Mouse (Mus musculus) midbrain, embryonic 13.5 days (tissue): ENCODE results near the gene Kdm5c. TPM values are rescaled to one million over a fixed set of nuclear protein-coding genes. Genes with fewer than 3 reads are reported as not detected.
"Not testable (repeated sequence)": the region's sequence is repeated elsewhere in the genome, so short reads cannot be mapped to it uniquely, and the experiment has no call there.

Source experiments
- ATAC-seq: fragments of 200-750 bp; cut with Nextera tagmentation; 2 replicates; pipeline ENCODE4 v1.8.0; 2017; ENCODE audit warnings: mild to moderate bottlenecking, moderate TSS enrichment, moderate library complexity
- H3K27ac ChIP-seq: fragments of 300-500 bp; sonication (generic); 2 replicates; pipeline ENCODE4 v1.5.1; 2015; ENCODE audit warnings: inconsistent platforms, mild to moderate bottlenecking, moderate library complexity
- H3K27me3 ChIP-seq: fragments of 300-500 bp; sonication (generic); 2 replicates; pipeline ENCODE4 v1.6.1; 2015; ENCODE audit warnings: mild to moderate bottlenecking, inconsistent platforms
- H3K36me3 ChIP-seq: fragments of 300-500 bp; sonication (generic); 2 replicates; pipeline ENCODE4 v1.6.1; 2015; ENCODE audit warnings: mild to moderate bottlenecking, inconsistent platforms
- H3K4me1 ChIP-seq: fragments of 300-500 bp; sonication (generic); replicated peaks from 2 replicates; pipeline ENCODE4 v1.6.1; 2015; ENCODE audit warnings: inconsistent platforms
- H3K4me2 ChIP-seq: fragments of 300-500 bp; sonication (generic); replicated peaks from 2 replicates; pipeline ENCODE4 v1.6.1; 2015; ENCODE audit warnings: moderate library complexity, mild to moderate bottlenecking, inconsistent platforms
- H3K4me3 ChIP-seq: fragments of 300-500 bp; sonication (generic); replicated peaks from 2 replicates; pipeline ENCODE4 v1.5.1; 2015; ENCODE audit warnings: mild to moderate bottlenecking, inconsistent platforms
- H3K9ac ChIP-seq: fragments of 300-500 bp; sonication (generic); replicated peaks from 2 replicates; pipeline ENCODE4 v1.6.1; 2015; ENCODE audit warnings: mild to moderate bottlenecking, inconsistent platforms
- H3K9me3 ChIP-seq: fragments of 300-500 bp; sonication (generic); 2 replicates; pipeline ENCODE4 v1.6.1; 2016; ENCODE audit warnings: mild to moderate bottlenecking, inconsistent platforms
- WGBS: fragments of 180-500 bp; shearing (Covaris S2); methylation state at CpG from one replicate; pipeline ENCODE4 v1.1.7; 2015; 5-methylcytosine and 5-hydroxymethylcytosine counted together
- polyA plus RNA-seq: library from polyadenylated mRNA; unstranded; fragments of >200 nt; fragmentation: Nextera tagmentation; extraction: Ambion mirVana; gene quantifications from 2 replicates; pipeline ENCODE4 v1.2.1, GENCODE M21; 2015

The Kdm5c gene
- polyA plus RNA-seq, 1 experiment from 2014 or later: 45.6 TPM

GRCm38 (mm10) chrX:152222226-152222625 is 10.6 kb upstream of the Kdm5c start:
- ATAC-seq: no peak
- H3K36me3 ChIP-seq: no peaks in the 10 kb centered on the region
- H3K27me3 ChIP-seq: peaks cover 96% of the 10 kb centered on the region
- H3K4me2 ChIP-seq: no peak overlapping the region
- no peak overlapping the region for H3K27ac ChIP-seq
- no peaks in the 10 kb centered on the region for H3K4me1 ChIP-seq
- WGBS: 59% methylated on average over 9 of the region's 9 CpGs
- H3K4me3 ChIP-seq: no peak overlapping the region
- no peak overlapping the region for H3K9ac ChIP-seq
- no peaks in the 10 kb centered on the region for H3K9me3 ChIP-seq

- ATAC-seq: peak; percentile 40; the same call in 1 of the 2 replicates
- 88% methylated on average over 6 of the region's 6 CpGs for WGBS
- Histone ChIP-seq H3K9me3 (no peaks in the 10 kb centered on the region), H3K27me3 (peaks cover 95% of the 10 kb centered on the region), H3K4me3 (no peak overlapping the region), H3K27ac (no peak overlapping the region), H3K36me3 (no peaks in the 10 kb centered on the region), H3K4me2 (no peak overlapping the region), H3K9ac (no peak overlapping the region), H3K4me1 (no peaks in the 10 kb centered on the region)
These were observed 9.5 kb upstream of the Kdm5c start for GRCm38 (mm10) chrX:152223313-152223712.

DNA sequence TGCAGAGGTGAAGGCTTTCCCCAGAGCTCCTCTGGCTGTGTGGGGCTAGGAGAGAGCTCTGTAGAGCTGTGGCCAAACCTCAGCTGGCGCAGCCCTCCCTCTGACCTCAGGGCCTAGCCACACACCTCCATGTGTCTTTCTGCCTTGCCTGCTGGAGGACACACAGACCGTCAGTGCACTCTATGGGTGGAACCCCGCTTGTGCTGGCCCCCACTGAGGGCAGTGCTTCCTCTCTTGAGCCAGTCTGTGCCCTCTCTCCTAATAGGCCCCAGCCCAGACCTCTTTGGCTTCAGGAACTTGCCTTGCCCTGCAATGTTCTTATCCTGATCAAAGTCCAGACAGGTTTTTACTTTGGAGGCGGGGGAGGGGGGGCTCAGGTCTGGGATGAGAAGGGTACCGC is 8.5 kb upstream of the Kdm5c start:
- H3K27me3 ChIP-seq: peaks cover 94% of the 10 kb centered on the region
- no peaks in the 10 kb centered on the region for H3K9me3 ChIP-seq
- no peak overlapping the region for H3K27ac ChIP-seq
- H3K4me1 ChIP-seq: no peaks in the 10 kb centered on the region
- no peak overlapping the region for H3K9ac ChIP-seq
- 62% methylated on average over 5 of the region's 5 CpGs for WGBS
- no peaks in the 10 kb centered on the region for H3K36me3 ChIP-seq
- H3K4me3 ChIP-seq: no peak overlapping the region
- 0 out of 2 replicates have a peak, but pooled peaks have one; percentile 43 for ATAC-seq
- no peak overlapping the region for H3K4me2 ChIP-seq

DNA sequence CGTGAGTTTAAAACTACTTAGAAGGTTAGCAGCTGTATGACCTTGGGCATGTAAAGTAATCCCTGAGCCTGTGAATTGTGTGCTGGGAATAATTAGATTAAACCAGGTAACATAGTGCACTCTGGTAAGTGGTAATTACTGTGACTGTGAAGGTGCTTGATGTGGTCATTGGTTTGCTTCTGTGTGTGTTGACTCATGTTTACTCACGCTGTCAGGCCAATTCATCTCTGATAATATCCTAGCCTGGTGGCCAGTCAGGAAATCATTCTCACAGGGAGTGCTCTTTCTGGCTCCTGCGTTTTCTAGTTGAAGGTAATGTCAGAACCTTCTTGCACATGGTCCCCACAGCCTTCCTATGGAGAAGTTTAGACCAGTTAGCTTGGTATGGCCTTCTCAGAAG is 1.3 kb downstream of the Kdm5c start:
- Histone ChIP-seq H3K27ac (no peak overlapping the region), H3K9ac (peak overlapping the region; percentile 94), H3K9me3 (no peaks in the 10 kb centered on the region), H3K4me2 (peak overlapping the region; percentile 93), H3K4me3 (peak overlapping the region; percentile 92), H3K4me1 (peaks cover 20% of the 10 kb centered on the region), H3K27me3 (peaks cover 7% of the 10 kb centered on the region; the same call in 1 of the 2 replicates), H3K36me3 (peaks cover 22% of the 10 kb centered on the region; the same call in 1 of the 2 replicates)
- WGBS: 41% methylated on average over 3 of the region's 3 CpGs
- no peak for ATAC-seq

DNA sequence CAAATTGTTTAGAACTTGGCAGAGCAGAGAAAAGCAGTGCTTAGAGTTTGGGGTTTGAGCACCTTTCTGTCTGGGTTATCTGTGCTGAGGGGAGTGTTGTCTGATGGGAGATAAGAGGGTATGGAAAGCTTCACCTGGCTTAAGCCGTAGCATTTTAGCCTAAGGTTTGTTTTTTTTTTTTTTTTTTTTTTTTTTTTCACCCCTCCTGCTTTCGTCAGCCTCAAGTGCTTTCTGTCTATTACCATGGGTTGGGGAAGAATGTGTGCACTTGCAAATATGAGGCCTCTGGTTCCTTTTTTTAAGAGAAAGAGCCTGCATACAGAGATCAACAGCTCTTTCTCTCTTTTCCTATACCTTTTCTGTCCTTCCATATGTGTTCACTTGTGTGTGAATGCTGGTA is 2.9 kb downstream of the Kdm5c start:
- peaks cover 20% of the 10 kb centered on the region for H3K4me1 ChIP-seq
- WGBS: 92% methylated on average over 2 of the region's 2 CpGs
- peak overlapping the region; percentile 93 for H3K4me2 ChIP-seq
- H3K4me3 ChIP-seq: no peak overlapping the region
- ATAC-seq: no peak
- H3K27ac ChIP-seq: no peak overlapping the region
- peaks cover under 1% of the 10 kb centered on the region; the same call in 1 of the 2 replicates for H3K27me3 ChIP-seq
- peaks cover 38% of the 10 kb centered on the region for H3K36me3 ChIP-seq
- H3K9me3 ChIP-seq: no peaks in the 10 kb centered on the region
- H3K9ac ChIP-seq: no peak overlapping the region

- H3K36me3 ChIP-seq: peaks cover 89% of the 10 kb centered on the region
- H3K27me3 ChIP-seq, H3K4me2 ChIP-seq, ATAC-seq, H3K27ac ChIP-seq, H3K4me1 ChIP-seq, H3K4me3 ChIP-seq, H3K9ac ChIP-seq, H3K9me3 ChIP-seq: not testable (repeated sequence)
- 74% methylated on average over 6 of the region's 6 CpGs for WGBS
These were observed 10.3 kb downstream of the Kdm5c start for GRCm38 (mm10) chrX:152243140-152243539.

GRCm38 (mm10) chrX:152244492-152245189 is 11.8 kb downstream of the Kdm5c start:
- H3K27ac ChIP-seq: no peak overlapping the region

GRCm38 (mm10) chrX:152271189-152271588 is 38.4 kb downstream of the Kdm5c start:
- H3K4me1 ChIP-seq: no peaks in the 10 kb centered on the region
- ATAC-seq: no peak
- no peaks in the 10 kb centered on the region for H3K9me3 ChIP-seq
- no peak overlapping the region for H3K4me2 ChIP-seq
- peaks cover 95% of the 10 kb centered on the region for H3K36me3 ChIP-seq
- WGBS: 98% methylated on average over 11 of the region's 11 CpGs
- no peak overlapping the region for H3K27ac ChIP-seq
- no peak overlapping the region for H3K9ac ChIP-seq
- H3K27me3 ChIP-seq: no peaks in the 10 kb centered on the region
- no peak overlapping the region for H3K4me3 ChIP-seq

More at GRCm38 (mm10) chrX:152244492-152245189, 11.8 kb downstream of the Kdm5c start:
- no peaks in the 10 kb centered on the region for H3K4me1 ChIP-seq
- H3K4me2 ChIP-seq: no peak overlapping the region
- ATAC-seq: no peak
- no peak overlapping the region for H3K9ac ChIP-seq
- no peaks in the 10 kb centered on the region for H3K27me3 ChIP-seq
- H3K36me3 ChIP-seq: peaks cover 82% of the 10 kb centered on the region
- no peak overlapping the region for H3K4me3 ChIP-seq
- no peaks in the 10 kb centered on the region for H3K9me3 ChIP-seq
- WGBS: 97% methylated on average over 2 of the region's 2 CpGs

DNA sequence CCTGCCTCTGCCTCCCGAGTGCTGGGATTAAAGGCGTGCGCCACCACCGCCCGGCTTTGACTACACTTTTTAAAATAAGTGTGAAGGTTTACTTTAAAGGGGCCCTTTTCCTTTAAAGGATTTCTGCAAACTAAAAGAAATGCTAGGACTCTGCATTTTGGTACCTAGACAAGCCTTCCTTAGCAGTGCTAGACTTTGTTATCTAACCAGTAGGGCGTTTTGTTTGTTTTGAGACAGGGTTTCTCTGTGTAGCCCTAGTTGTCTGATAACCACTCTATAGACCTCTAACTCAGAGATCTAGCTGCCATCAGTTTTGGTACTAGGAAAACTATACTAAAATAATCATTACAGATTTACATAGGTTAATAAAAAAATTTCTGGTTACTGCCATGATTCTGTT is 46.6 kb downstream of the Kdm5c start:
- no peak overlapping the region for H3K27ac ChIP-seq
- H3K4me3 ChIP-seq: no peak overlapping the region
- H3K36me3 ChIP-seq: peaks cover 17% of the 10 kb centered on the region
- no peak overlapping the region for H3K9ac ChIP-seq
- no peak overlapping the region for H3K4me2 ChIP-seq
- ATAC-seq: no peak
- H3K27me3 ChIP-seq: no peaks in the 10 kb centered on the region
- no peaks in the 10 kb centered on the region for H3K9me3 ChIP-seq
- WGBS: 90% methylated on average over 6 of the region's 6 CpGs
- no peaks in the 10 kb centered on the region for H3K4me1 ChIP-seq

DNA sequence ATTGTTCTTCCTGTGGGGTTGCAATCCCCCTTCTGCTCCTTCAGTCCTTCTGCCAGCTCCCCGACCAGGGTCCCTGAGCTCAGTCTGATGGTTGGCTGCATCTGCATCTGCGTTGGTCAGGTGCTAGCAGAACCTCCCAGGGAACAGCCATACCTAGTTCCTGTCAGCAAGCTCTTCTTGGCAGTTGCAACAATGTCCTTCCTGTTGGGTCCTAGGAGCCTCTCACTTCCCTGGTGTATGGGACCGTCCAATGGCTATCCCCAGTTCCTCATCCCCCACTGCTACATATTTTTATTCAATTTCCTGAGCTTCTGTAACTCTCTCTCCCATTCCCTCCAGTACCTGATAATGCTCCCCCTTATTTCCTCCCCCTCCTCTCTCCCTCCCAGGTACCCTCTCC is 51.9 kb downstream of the Kdm5c start:
- Histone ChIP-seq H3K27ac (no peak overlapping the region), H3K9me3 (no peaks in the 10 kb centered on the region), H3K27me3 (no peaks in the 10 kb centered on the region; the same call in 1 of the 2 replicates), H3K4me1 (no peaks in the 10 kb centered on the region), H3K4me2 (no peak overlapping the region), H3K36me3 (no peaks in the 10 kb centered on the region), H3K4me3 (no peak overlapping the region), H3K9ac (no peak overlapping the region)
- WGBS: 84% methylated on average over 3 of the region's 3 CpGs
- ATAC-seq: no peak

DNA sequence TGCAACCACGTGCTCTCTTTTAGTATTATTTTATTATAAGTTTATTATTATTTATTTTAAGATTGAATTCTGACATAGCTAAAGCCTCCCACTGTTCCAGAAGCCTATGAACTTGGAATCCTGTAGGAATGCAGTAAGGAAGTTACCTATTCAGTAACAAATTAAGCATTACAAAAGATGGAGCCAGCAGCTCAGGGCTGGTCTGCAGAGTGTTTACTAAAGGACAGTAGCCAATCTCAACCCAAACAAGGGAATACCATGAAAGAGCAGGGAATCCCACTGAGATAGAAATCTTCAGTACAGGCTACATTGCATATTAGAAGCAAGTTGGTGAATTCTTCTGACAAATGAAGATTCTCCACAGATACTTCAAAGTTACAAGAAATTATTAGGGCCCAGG is 54.2 kb downstream of the Kdm5c start:
- H3K4me1 ChIP-seq, H3K27me3 ChIP-seq, ATAC-seq, H3K4me2 ChIP-seq, H3K9me3 ChIP-seq, H3K36me3 ChIP-seq, H3K27ac ChIP-seq, H3K9ac ChIP-seq, H3K4me3 ChIP-seq: not testable (repeated sequence)
- 83% methylated on average over 1 of the region's 1 CpGs for WGBS

DNA sequence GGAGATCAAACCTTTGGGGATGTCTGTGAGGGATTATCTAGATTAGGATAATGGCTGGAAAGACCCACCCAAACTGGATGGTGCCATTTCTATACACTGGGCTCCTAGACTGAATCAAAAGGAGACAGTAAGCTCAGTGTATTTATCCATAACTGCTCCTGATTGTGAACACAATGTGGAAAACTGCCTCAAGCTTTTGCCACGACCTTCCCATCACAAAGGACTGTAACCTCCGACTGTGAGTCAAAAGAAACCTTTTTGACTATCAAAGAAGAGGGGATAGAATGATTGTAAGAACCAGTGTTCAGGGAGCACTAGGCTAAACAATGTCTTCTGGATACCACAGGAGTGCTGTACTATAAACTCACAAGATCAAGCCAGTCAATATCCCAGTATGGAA is 73.4 kb downstream of the Kdm5c start:
- peaks cover 40% of the 10 kb centered on the region for H3K27me3 ChIP-seq
- no peak for ATAC-seq
- H3K27ac ChIP-seq: no peak overlapping the region
- no peaks in the 10 kb centered on the region for H3K4me1 ChIP-seq
- H3K36me3 ChIP-seq: no peaks in the 10 kb centered on the region
- no peaks in the 10 kb centered on the region for H3K9me3 ChIP-seq
- WGBS: 66% methylated on average over 2 of the region's 2 CpGs
- no peak overlapping the region for H3K4me3 ChIP-seq
- no peak overlapping the region for H3K4me2 ChIP-seq
- no peak overlapping the region for H3K9ac ChIP-seq

GRCm38 (mm10) chrX:152307371-152307770 is 74.6 kb downstream of the Kdm5c start:
- Histone ChIP-seq H3K36me3 (no peaks in the 10 kb centered on the region), H3K4me2 (no peak overlapping the region), H3K27ac (no peak overlapping the region), H3K27me3 (peaks cover 37% of the 10 kb centered on the region), H3K4me1 (no peaks in the 10 kb centered on the region), H3K9ac (no peak overlapping the region), H3K4me3 (no peak overlapping the region), H3K9me3 (no peaks in the 10 kb centered on the region)
- ATAC-seq: no peak
